Mouse (Mus musculus) bone marrow macrophage, adult 2 months (primary cell): ENCODE results near the gene Utp20.

ENCODE experiments used
- CTCF ChIP-seq: IDR thresholded peaks from 2 replicates; pipeline ENCODE4 v1.5.1; 2012; ENCODE audit warnings: low read depth, mild to moderate bottlenecking, low read length, moderate library complexity
- POLR2A ChIP-seq: IDR thresholded peaks from 2 replicates; pipeline ENCODE4 v1.6.1; 2012; ENCODE audit warnings: mild to moderate bottlenecking, low read depth, low read length, borderline replicate concordance

DNA sequence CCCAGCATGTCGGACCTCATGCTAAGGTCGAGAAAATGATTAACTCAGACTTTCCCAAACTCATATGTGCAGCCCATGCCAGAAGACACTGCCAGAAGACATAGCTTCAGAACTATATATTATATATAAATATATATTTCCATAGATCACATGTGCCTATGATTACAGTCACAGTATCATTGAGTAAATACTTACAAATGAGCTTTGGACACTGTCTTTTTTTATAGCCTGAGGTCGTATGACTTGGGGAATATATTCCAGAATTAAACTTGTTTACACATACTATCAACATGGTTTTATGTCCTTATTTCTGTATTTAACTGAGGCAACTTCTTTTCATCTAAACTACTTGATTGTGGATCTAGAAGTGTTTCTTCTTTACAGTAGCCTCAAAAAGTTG, 34.3 kb upstream of the Utp20 start:
- TF ChIP-seq POLR2A (no peak), CTCF (no peak)
